Mouse (Mus musculus): ENCODE data around the gene Tenm4. TPM values are rescaled to one million over a fixed set of nuclear protein-coding genes. Genes with fewer than 3 reads are reported as not detected.
A peak's percentile ranks its signal among the peaks of the same experiment; 100 is the strongest.
"Not testable (repeated sequence)": the region's sequence is repeated elsewhere in the genome, so short reads cannot be mapped to it uniquely, and the experiment has no call there.

Gene Tenm4
- total RNA-seq, 2 experiments from 2014 or later: under 0.01 TPM; not detected in 1

DNA sequence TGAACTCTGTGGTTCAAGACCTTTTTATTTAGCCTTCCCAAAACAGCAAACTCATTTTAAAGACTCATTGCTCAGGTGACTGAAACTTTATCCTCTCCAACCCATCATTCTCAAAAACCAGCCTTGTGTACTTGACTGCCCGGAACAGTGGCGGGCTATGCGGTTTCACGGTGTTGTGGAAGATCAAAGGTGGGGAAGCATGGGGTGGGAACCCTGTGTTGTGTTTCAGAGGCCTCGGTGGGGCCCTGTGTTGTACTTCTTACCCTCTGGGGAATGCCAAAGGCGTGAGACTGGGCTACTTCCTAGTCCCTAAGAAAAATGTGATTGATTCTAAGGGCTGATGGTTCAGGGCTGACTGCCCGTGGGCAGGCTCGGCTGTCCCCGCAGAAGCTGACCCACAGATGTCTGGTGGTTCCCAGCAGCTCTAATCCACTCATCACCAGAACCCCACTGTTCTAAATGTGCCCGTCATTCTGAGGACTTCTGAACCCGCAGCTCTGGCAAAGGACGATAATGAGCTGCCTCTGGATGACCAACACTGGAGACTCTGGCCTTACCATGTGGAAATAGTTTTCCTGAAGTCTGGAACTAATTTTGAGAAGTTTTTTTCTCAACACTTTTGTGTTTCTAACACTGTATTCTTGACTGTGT, 739.4 kb downstream of the Tenm4 start:
- no peak for ATAC-seq (ENCODE audit: poor library complexity, severe bottlenecking)

- peak; percentile 87 for ATAC-seq (ENCODE audit: poor library complexity, severe bottlenecking)
These were observed 743.0 kb downstream of the Tenm4 start for GRCm38 (mm10) chr7:96914031-96914430.

DNA sequence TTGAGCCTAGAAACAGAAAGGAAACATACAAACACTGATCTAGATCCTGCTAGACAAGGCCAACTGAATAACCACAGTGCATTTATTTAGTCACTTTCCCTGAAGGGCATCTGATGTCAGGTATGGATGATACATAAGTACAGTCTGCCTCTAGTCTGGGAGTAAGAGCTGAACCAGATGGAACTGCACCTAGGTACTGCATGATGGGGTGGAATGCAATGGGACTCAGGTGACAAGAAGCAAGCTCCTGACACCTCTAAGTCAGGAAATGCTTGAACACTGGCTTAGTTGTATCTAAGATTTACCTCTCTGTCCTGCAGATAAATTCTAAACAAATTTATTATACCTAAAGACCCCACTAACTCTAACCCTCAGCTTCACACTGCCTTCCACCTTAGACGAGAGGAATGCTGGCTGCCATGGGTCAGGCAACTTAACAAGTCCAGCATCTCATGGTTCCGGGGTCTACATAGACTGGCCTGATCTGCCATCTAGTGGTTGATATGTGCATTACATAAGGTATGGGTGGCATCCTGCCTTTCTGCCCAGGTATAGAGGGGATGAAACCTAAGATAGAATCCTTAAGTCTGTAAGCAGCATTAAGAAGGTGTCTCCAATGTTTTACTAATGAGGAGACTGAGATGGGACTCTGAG, 744.5 kb downstream of the Tenm4 start:
- peak; percentile 78 for ATAC-seq (ENCODE audit: poor library complexity, severe bottlenecking)

GRCm38 (mm10) chr7:96920447-96921095, 749.5 kb downstream of the Tenm4 start:
- no peak for ATAC-seq (ENCODE audit: poor library complexity, severe bottlenecking)

DNA sequence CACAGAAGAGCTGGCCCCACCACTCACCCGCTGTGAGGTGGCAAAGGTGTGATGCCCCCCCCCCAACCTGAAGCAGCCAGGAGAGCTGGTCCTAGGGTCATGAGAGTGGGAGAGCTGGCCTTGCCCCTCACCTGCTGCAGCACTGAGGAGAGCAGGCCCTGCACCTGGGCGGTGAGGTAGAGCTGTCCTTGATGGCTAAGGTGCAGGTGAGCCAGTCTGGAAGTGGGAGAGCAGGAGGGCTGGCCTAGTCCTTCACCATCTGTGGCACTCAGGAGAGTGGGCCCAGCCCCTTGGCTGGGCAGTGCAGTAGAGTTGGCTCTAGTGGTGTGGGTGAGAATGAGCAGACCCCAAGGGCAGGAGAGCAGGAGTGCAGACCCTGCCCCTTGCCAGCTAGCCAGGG, 751.9 kb downstream of the Tenm4 start:
- no peak for ATAC-seq (ENCODE audit: poor library complexity, severe bottlenecking)

DNA sequence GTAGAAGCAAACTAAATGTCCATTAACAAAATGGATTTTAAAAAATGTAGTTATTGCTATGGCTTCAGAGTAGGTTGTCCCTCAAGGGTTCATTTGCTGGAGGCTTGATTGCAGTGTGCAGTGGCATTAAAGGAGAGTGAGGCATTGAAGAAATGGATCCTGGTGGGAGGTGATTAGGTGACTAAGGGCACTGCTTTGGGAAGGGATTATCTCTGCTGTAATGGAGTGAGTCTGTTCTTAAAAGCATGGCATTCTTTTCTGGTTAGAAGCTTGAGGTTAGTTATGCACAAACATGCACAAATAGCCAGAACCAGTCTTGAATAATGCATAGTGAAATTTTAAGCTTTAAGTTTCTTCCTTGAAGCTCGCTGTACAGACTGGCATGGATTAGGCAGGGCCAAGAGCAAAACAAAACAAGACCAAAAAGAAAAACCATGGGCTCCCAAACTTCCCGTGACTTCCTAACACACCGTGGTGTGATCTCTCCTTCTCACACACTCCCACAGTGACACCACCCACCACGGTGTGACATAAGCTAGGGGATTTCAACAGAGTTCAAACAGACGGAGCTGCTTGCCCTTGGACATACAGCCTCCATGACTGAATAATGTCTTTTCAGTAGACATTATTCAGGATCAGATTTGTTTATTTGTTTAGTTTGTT, 772.8 kb downstream of the Tenm4 start:
- ATAC-seq (ENCODE audit: poor library complexity, severe bottlenecking): no peak

GRCm38 (mm10) chr7:96946501-96946900, 775.5 kb downstream of the Tenm4 start:
- not testable (repeated sequence) for ATAC-seq (ENCODE audit: poor library complexity, severe bottlenecking)

DNA sequence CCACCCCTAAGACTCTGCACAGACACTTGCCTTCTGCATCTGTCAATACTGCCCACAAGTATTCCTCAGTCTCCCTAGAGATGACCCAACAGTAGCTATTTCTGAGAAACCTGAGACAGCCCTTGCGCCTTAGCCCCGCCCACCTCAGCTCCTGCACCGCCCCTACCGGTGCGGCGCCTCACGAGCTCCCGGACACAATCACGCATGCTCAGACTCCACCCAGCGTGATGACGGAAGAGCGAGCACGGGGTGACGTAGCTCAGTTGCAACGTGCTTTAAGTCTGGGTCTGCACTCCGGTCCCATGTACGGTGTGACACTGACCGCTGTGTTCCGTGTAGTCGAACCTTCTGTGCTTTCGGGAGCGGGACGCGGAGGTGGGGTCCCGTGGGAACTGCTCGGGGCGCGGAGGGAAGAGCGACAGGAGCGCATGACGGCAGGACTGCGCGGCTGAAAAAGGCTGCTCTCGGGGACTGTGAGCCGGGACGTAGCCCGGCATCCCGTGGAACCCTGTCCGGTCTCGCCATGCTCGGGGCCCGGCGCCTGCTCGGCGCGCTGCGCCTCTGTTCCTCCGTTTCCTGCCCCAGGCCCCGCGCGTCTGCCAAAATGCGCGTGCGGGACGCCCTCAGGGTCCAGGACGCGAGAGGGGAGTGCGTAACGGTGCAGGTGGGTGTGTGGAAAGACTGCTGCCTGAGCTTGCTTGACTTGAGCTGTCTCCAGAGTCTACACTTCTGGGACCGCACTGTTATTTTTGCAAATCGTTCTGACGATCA, 780.4 kb downstream of the Tenm4 start, which contains the start of gene Nars2:
Nars2 (plus strand) TSS at position 225 of the 771 bp plus-strand sequence.
- peak; percentile 98 for ATAC-seq (ENCODE audit: poor library complexity, severe bottlenecking)

GRCm38 (mm10) chr7:96952094-96952493, 781.0 kb downstream of the Tenm4 start:
- no peak for ATAC-seq (ENCODE audit: poor library complexity, severe bottlenecking)

DNA sequence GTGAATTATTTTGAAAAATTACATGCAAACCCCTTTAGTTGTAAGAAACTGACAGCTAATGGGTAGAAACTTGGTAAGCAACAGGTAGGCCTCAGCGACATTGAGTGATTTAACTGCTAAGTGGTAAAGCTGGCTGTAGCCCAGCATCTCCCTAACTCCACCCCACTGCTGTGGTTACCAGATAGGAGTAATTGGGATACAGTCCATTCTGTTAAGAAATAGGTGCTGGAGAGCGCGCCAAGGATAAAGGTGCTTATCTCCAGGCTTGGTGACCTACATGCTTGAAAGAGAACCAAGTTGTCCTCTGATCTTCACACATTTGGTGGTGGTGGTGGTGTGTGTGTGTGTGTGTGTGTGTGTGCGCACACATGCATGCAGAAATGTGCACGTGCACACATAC, 788.1 kb downstream of the Tenm4 start:
- 0 out of 2 replicates have a peak, but pooled peaks have one; percentile 15 for ATAC-seq (ENCODE audit: poor library complexity, severe bottlenecking)

Data from megakaryocyte, adult 5-6 weeks (primary cell).